Mouse (Mus musculus): ENCODE measurements around the gene Hist2h2ac. TPM values are rescaled to one million over a fixed set of nuclear protein-coding genes. Genes with fewer than 3 reads are reported as not detected.
"Not testable (repeated sequence)": the region's sequence is repeated elsewhere in the genome, so short reads cannot be mapped to it uniquely, and the experiment has no call there.

The Hist2h2ac gene
- polyA plus RNA-seq (2015; fragmentation: Nextera tagmentation; extraction: Ambion mirVana) = 2.9 and 6.3 TPM in 2 replicates

GRCm38 (mm10) chr3:96220765-96221639 lies at the start of gene Hist2h2ac, which contains the start of gene Hist2h2be:
Gene Hist2h2ac (minus strand): TSS chr3:96220880.
Gene Hist2h2be (plus strand): TSS chr3:96221119.
- Histone ChIP-seq H3K4me2 (ENCODE audit: low read depth, low read length) (peak within 1 kb of the TSS; percentile 82), H3K4me3 (replicated peaks; ENCODE audit: low read length) (peak within 1 kb of the TSS; percentile 50), H3K36me3 (ENCODE audit: control insufficient read depth, insufficient read depth, low read length) (no peaks in the 10 kb centered on the region), H3K27me3 (ENCODE audit: control insufficient read depth, insufficient read depth, low read length) (no peaks in the 10 kb centered on the region), H3K27ac (ENCODE audit: low read length) (peak within 1 kb of the TSS; percentile 98), H3K4me1 (ENCODE audit: control insufficient read depth, insufficient read depth, low read length) (peaks cover 31% of the 10 kb centered on the region), H3K9me3 (replicated peaks; ENCODE audit: control insufficient read depth, low read length) (no peaks in the 10 kb centered on the region), H3K9ac (ENCODE audit: low read length) (peak within 1 kb of the TSS; percentile 78)
- peak; percentile 93 for ATAC-seq (ENCODE audit: insufficient read depth, low FRiP score)
- WGBS = under 1% methylated on average over 43 of the region's 43 CpGs

- Histone ChIP-seq H3K4me3 (replicated peaks; ENCODE audit: low read length) (peak within 1 kb of the TSS; percentile 63), H3K4me2 (ENCODE audit: low read depth, low read length) (peak within 1 kb of the TSS; percentile 96), H3K9ac (ENCODE audit: low read length) (peak within 1 kb of the TSS; percentile 80), H3K4me1 (ENCODE audit: control insufficient read depth, insufficient read depth, low read length) (peaks cover 10% of the 10 kb centered on the region; the same call in 1 of the 2 replicates), H3K36me3 (ENCODE audit: control insufficient read depth, insufficient read depth, low read length) (no peaks in the 10 kb centered on the region), H3K27me3 (ENCODE audit: control insufficient read depth, insufficient read depth, low read length) (no peaks in the 10 kb centered on the region), H3K27ac (ENCODE audit: low read length) (peak within 1 kb of the TSS; percentile 92), H3K9me3 (replicated peaks; ENCODE audit: control insufficient read depth, low read length) (no peaks in the 10 kb centered on the region)
- ATAC-seq (ENCODE audit: insufficient read depth, low FRiP score) = peak; percentile 96
- WGBS = under 1% methylated on average over 45 of the region's 45 CpGs
Measured at GRCm38 (mm10) chr3:96269511-96270474, 49.1 kb upstream of the Hist2h2ac start, which contains the start of gene Hist2h2bb. Gene Hist2h2bb (plus strand): TSS chr3:96269752.

GRCm38 (mm10) chr3:96268776-96269378 lies 48.2 kb upstream of the Hist2h2ac start:
- Histone ChIP-seq H3K9ac (ENCODE audit: low read length) (peak overlapping the region; percentile 75), H3K27ac (ENCODE audit: low read length) (peak overlapping the region; percentile 92), H3K4me3 (replicated peaks; ENCODE audit: low read length) (peak overlapping the region; percentile 50), H3K4me1 (ENCODE audit: control insufficient read depth, insufficient read depth, low read length) (peaks cover 19% of the 10 kb centered on the region), H3K4me2 (ENCODE audit: low read depth, low read length) (peak overlapping the region; percentile 69)
- ATAC-seq (ENCODE audit: insufficient read depth, low FRiP score) = peak; percentile 15; the same call in 1 of the 2 replicates
- H3K27me3 ChIP-seq (ENCODE audit: control insufficient read depth, insufficient read depth, low read length); H3K9me3 ChIP-seq (replicated peaks; ENCODE audit: control insufficient read depth, low read length); H3K36me3 ChIP-seq (ENCODE audit: control insufficient read depth, insufficient read depth, low read length): not testable (repeated sequence)
- 0% methylated on average over 11 of the region's 44 CpGs for WGBS

GRCm38 (mm10) chr3:96268051-96268775 lies 47.5 kb upstream of the Hist2h2ac start, which contains the start of gene Hist2h3b:
Gene Hist2h3b (plus strand): TSS chr3:96268654.
- WGBS = 12% methylated on average over 29 of the region's 30 CpGs

GRCm38 (mm10) chr3:96267541-96267940 lies 46.9 kb upstream of the Hist2h2ac start:
- Histone ChIP-seq H3K4me3 (replicated peaks; ENCODE audit: low read length) (peak overlapping the region; percentile 48), H3K27ac (ENCODE audit: low read length) (peak overlapping the region; percentile 88), H3K9me3 (replicated peaks; ENCODE audit: control insufficient read depth, low read length) (no peaks in the 10 kb centered on the region), H3K36me3 (ENCODE audit: control insufficient read depth, insufficient read depth, low read length) (no peaks in the 10 kb centered on the region), H3K4me2 (ENCODE audit: low read depth, low read length) (peak overlapping the region; percentile 58), H3K4me1 (ENCODE audit: control insufficient read depth, insufficient read depth, low read length) (peaks cover 21% of the 10 kb centered on the region), H3K9ac (ENCODE audit: low read length) (no peak overlapping the region), H3K27me3 (ENCODE audit: control insufficient read depth, insufficient read depth, low read length) (no peaks in the 10 kb centered on the region)
- ATAC-seq (ENCODE audit: insufficient read depth, low FRiP score) = no peak
- WGBS = 65% methylated on average over 4 of the region's 4 CpGs

More at GRCm38 (mm10) chr3:96268051-96268775, 47.5 kb upstream of the Hist2h2ac start, which contains the start of gene Hist2h3b:
- peak within 1 kb of the TSS; percentile 75 for H3K9ac ChIP-seq (ENCODE audit: low read length)
- peak within 1 kb of the TSS; percentile 96 for H3K4me2 ChIP-seq (ENCODE audit: low read depth, low read length)
- peaks cover 21% of the 10 kb centered on the region for H3K4me1 ChIP-seq (ENCODE audit: control insufficient read depth, insufficient read depth, low read length)
- H3K27ac ChIP-seq (ENCODE audit: low read length) = peak within 1 kb of the TSS; percentile 92
- peak within 1 kb of the TSS; percentile 63 for H3K4me3 ChIP-seq (replicated peaks; ENCODE audit: low read length)
- H3K27me3 ChIP-seq (ENCODE audit: control insufficient read depth, insufficient read depth, low read length) = no peaks in the 10 kb centered on the region
- no peaks in the 10 kb centered on the region for H3K9me3 ChIP-seq (replicated peaks; ENCODE audit: control insufficient read depth, low read length)
- ATAC-seq (ENCODE audit: insufficient read depth, low FRiP score) = peak; percentile 77
- no peaks in the 10 kb centered on the region for H3K36me3 ChIP-seq (ENCODE audit: control insufficient read depth, insufficient read depth, low read length)

GRCm38 (mm10) chr3:96266132-96266710 lies 45.5 kb upstream of the Hist2h2ac start:
- Histone ChIP-seq H3K27me3 (ENCODE audit: control insufficient read depth, insufficient read depth, low read length) (no peaks in the 10 kb centered on the region), H3K9ac (ENCODE audit: low read length) (no peak overlapping the region), H3K36me3 (ENCODE audit: control insufficient read depth, insufficient read depth, low read length) (no peaks in the 10 kb centered on the region), H3K4me1 (ENCODE audit: control insufficient read depth, insufficient read depth, low read length) (peaks cover 29% of the 10 kb centered on the region), H3K4me3 (replicated peaks; ENCODE audit: low read length) (no peak overlapping the region), H3K4me2 (ENCODE audit: low read depth, low read length) (no peak overlapping the region), H3K9me3 (replicated peaks; ENCODE audit: control insufficient read depth, low read length) (no peaks in the 10 kb centered on the region), H3K27ac (ENCODE audit: low read length) (no peak overlapping the region)
- 88% methylated on average over 8 of the region's 8 CpGs for WGBS
- no peak for ATAC-seq (ENCODE audit: insufficient read depth, low FRiP score)

GRCm38 (mm10) chr3:96264404-96264949 lies 43.8 kb upstream of the Hist2h2ac start:
- Histone ChIP-seq H3K27me3 (ENCODE audit: control insufficient read depth, insufficient read depth, low read length) (no peaks in the 10 kb centered on the region), H3K4me3 (replicated peaks; ENCODE audit: low read length) (peak overlapping the region; percentile 68), H3K4me1 (ENCODE audit: control insufficient read depth, insufficient read depth, low read length) (peaks cover 25% of the 10 kb centered on the region), H3K9ac (ENCODE audit: low read length) (peak overlapping the region; percentile 86), H3K27ac (ENCODE audit: low read length) (peak overlapping the region; percentile 99), H3K9me3 (replicated peaks; ENCODE audit: control insufficient read depth, low read length) (no peaks in the 10 kb centered on the region), H3K36me3 (ENCODE audit: control insufficient read depth, insufficient read depth, low read length) (no peaks in the 10 kb centered on the region), H3K4me2 (ENCODE audit: low read depth, low read length) (peak overlapping the region; percentile 83)
- 64% methylated on average over 7 of the region's 7 CpGs for WGBS
- no peak for ATAC-seq (ENCODE audit: insufficient read depth, low FRiP score)
